In genomic region chr2:181670913-181671311, GRCm38 (mm10) we compare ENCODE assay signal across 7 mouse cellular contexts. TPM values are rescaled to one million over a fixed set of nuclear protein-coding genes. Genes with fewer than 3 reads are reported as not detected.
DNase-seq lines count a peak whose midpoint lies in the region; ATAC-seq lines count a peak whose summit lies in the region.

No protein-coding gene starts in this region.

- H3K4me1 ChIP-seq in neural tube, embryonic 11.5 days (ENCODE audit: control insufficient read depth, insufficient read depth, low read length): peaks cover 14% of the 10 kb centered on the region; the same call in 1 of the 2 replicates
- H3K4me1 ChIP-seq in forebrain, embryonic 15.5 days: peaks cover 25% of the 10 kb centered on the region
- peaks cover 30% of the 10 kb centered on the region for H3K4me1 ChIP-seq in limb, embryonic 15.5 days

- ATAC-seq in neural tube, embryonic 11.5 days (ENCODE audit: insufficient read depth, low FRiP score, low TSS enrichment): no peak
- no peak for ATAC-seq in forebrain, embryonic 15.5 days (replicated peaks)
- no peak for ATAC-seq in limb, embryonic 15.5 days (ENCODE audit: insufficient number of reproducible peaks, low FRiP score, low TSS enrichment, low read depth)

- WGBS in neural tube, embryonic 11.5 days: 1% methylated on average over 41 of the region's 41 CpGs
- WGBS in forebrain, embryonic 15.5 days: 1% methylated on average over 41 of the region's 41 CpGs
- WGBS in limb, embryonic 15.5 days: under 1% methylated on average over 41 of the region's 41 CpGs

- H3K9me3 ChIP-seq in neural tube, embryonic 11.5 days (ENCODE audit: control insufficient read depth, low read length): no peaks in the 10 kb centered on the region
- no peaks in the 10 kb centered on the region for H3K9me3 ChIP-seq in forebrain, embryonic 15.5 days
- H3K9me3 ChIP-seq in limb, embryonic 15.5 days: no peaks in the 10 kb centered on the region

- DNase-seq in neural tube, embryonic 11.5 days (ENCODE audit: low spot score): no peak
- no peak for DNase-seq in neural tube, embryonic 10.5 days (ENCODE audit: extremely low spot score, low spot score)
- DNase-seq in testis, postnatal 10 days (ENCODE audit: low spot score): peak; percentile 53
- DNase-seq in thymus, postnatal 0 days (ENCODE audit: low spot score): no peak
- DNase-seq in urinary bladder, adult 2 months (ENCODE audit: low spot score): no peak

- peak overlapping the region; percentile 45 for H3K4me2 ChIP-seq in neural tube, embryonic 11.5 days (ENCODE audit: low read depth)
- peak overlapping the region; percentile 58 for H3K4me2 ChIP-seq in forebrain, embryonic 15.5 days (replicated peaks)
- H3K4me2 ChIP-seq in limb, embryonic 15.5 days: peak overlapping the region; percentile 81

- no peak overlapping the region for H3K27ac ChIP-seq in neural tube, embryonic 11.5 days (ENCODE audit: low read depth, low read length)
- no peak overlapping the region for H3K27ac ChIP-seq in forebrain, embryonic 15.5 days (replicated peaks)
- no peak overlapping the region for H3K27ac ChIP-seq in limb, embryonic 15.5 days

- no peak overlapping the region; the same call in 1 of the 2 replicates for H3K9ac ChIP-seq in neural tube, embryonic 11.5 days (ENCODE audit: low read length)
- H3K9ac ChIP-seq in forebrain, embryonic 15.5 days (replicated peaks): peak overlapping the region; percentile 27; the same call in 1 of the 2 replicates
- peak overlapping the region; percentile 34 for H3K9ac ChIP-seq in limb, embryonic 15.5 days

- peaks cover 48% of the 10 kb centered on the region for H3K27me3 ChIP-seq in neural tube, embryonic 11.5 days (ENCODE audit: control insufficient read depth, insufficient read depth, low read length)
- peaks cover 64% of the 10 kb centered on the region for H3K27me3 ChIP-seq in forebrain, embryonic 15.5 days
- peaks cover 67% of the 10 kb centered on the region for H3K27me3 ChIP-seq in limb, embryonic 15.5 days

- peak overlapping the region; percentile 36 for H3K4me3 ChIP-seq in neural tube, embryonic 11.5 days (ENCODE audit: low read depth, low read length)
- peak overlapping the region; percentile 43 for H3K4me3 ChIP-seq in forebrain, embryonic 15.5 days
- H3K4me3 ChIP-seq in limb, embryonic 15.5 days: peak overlapping the region; percentile 46

- H3K36me3 ChIP-seq in neural tube, embryonic 11.5 days (ENCODE audit: control insufficient read depth, insufficient read depth, low read length): no peaks in the 10 kb centered on the region
- H3K36me3 ChIP-seq in forebrain, embryonic 15.5 days: no peaks in the 10 kb centered on the region
- no peaks in the 10 kb centered on the region for H3K36me3 ChIP-seq in limb, embryonic 15.5 days

RNA-seq across cellular contexts. Expression of gene Sox18, which starts 0.5 kb away (rescaled TPM):
- polyA plus RNA-seq in neural tube, embryonic 11.5 days (2014; fragmentation: Nextera tagmentation; extraction: Ambion mirVana): 17.6 and 18.1 TPM in 2 replicates
- polyA plus RNA-seq in forebrain, embryonic 15.5 days (2015; fragmentation: Nextera tagmentation; extraction: Ambion mirVana): 12.9 and 14.7 TPM in 2 replicates
- polyA plus RNA-seq in limb, embryonic 15.5 days (2015; fragmentation: Nextera tagmentation; extraction: Ambion mirVana): 38.7 and 43.4 TPM in 2 replicates
- 13.9 and 14.1 TPM in 2 replicates for polyA plus RNA-seq in thymus, postnatal 0 days (2015; fragmentation: Nextera tagmentation; extraction: Ambion mirVana)
- polyA plus RNA-seq in urinary bladder, adult 2 months (2012; rRNA removed): 20.0 and 27.2 TPM in 2 replicates

RNA-seq across cellular contexts. Expression of gene Tcea2, which starts 9.2 kb away (rescaled TPM):
- 20.9 and 26.6 TPM in 2 replicates for polyA plus RNA-seq in neural tube, embryonic 11.5 days (2014; fragmentation: Nextera tagmentation; extraction: Ambion mirVana)
- polyA plus RNA-seq in forebrain, embryonic 15.5 days (2015; fragmentation: Nextera tagmentation; extraction: Ambion mirVana): 44.8 and 51.4 TPM in 2 replicates
- polyA plus RNA-seq in limb, embryonic 15.5 days (2015; fragmentation: Nextera tagmentation; extraction: Ambion mirVana): 19.5 and 21.8 TPM in 2 replicates
- polyA plus RNA-seq in thymus, postnatal 0 days (2015; fragmentation: Nextera tagmentation; extraction: Ambion mirVana): 8.5 and 9.8 TPM in 2 replicates
- polyA plus RNA-seq in urinary bladder, adult 2 months (2012; rRNA removed): 27.8 and 38.0 TPM in 2 replicates

RNA-seq across cellular contexts. Expression of gene Gm29797, which starts 14.1 kb away (rescaled TPM):
- polyA plus RNA-seq in neural tube, embryonic 11.5 days (2014; fragmentation: Nextera tagmentation; extraction: Ambion mirVana): not detected in 2 replicates
- 0.26 TPM in 1 of 2 replicates, not detected in the other for polyA plus RNA-seq in forebrain, embryonic 15.5 days (2015; fragmentation: Nextera tagmentation; extraction: Ambion mirVana)
- not detected in 2 replicates for polyA plus RNA-seq in limb, embryonic 15.5 days (2015; fragmentation: Nextera tagmentation; extraction: Ambion mirVana)
- 0.18 and 0.44 TPM in 2 replicates for polyA plus RNA-seq in thymus, postnatal 0 days (2015; fragmentation: Nextera tagmentation; extraction: Ambion mirVana)
- 0.11 TPM in 1 of 2 replicates, not detected in the other for polyA plus RNA-seq in urinary bladder, adult 2 months (2012; rRNA removed)

RNA-seq across cellular contexts. Expression of gene Rgs19, which starts 22.9 kb away (rescaled TPM):
- polyA plus RNA-seq in neural tube, embryonic 11.5 days (2014; fragmentation: Nextera tagmentation; extraction: Ambion mirVana): 66.6 and 68.9 TPM in 2 replicates
- polyA plus RNA-seq in forebrain, embryonic 15.5 days (2015; fragmentation: Nextera tagmentation; extraction: Ambion mirVana): 49.1 and 49.7 TPM in 2 replicates
- polyA plus RNA-seq in limb, embryonic 15.5 days (2015; fragmentation: Nextera tagmentation; extraction: Ambion mirVana): 72.9 and 84.0 TPM in 2 replicates
- 80.7 and 97.8 TPM in 2 replicates for polyA plus RNA-seq in thymus, postnatal 0 days (2015; fragmentation: Nextera tagmentation; extraction: Ambion mirVana)
- polyA plus RNA-seq in urinary bladder, adult 2 months (2012; rRNA removed): 40.4 and 51.8 TPM in 2 replicates

RNA-seq across cellular contexts. Expression of gene Lkaaear1, which starts 27.3 kb away (rescaled TPM):
- not detected in 2 replicates for polyA plus RNA-seq in neural tube, embryonic 11.5 days (2014; fragmentation: Nextera tagmentation; extraction: Ambion mirVana)
- not detected in 2 replicates for polyA plus RNA-seq in forebrain, embryonic 15.5 days (2015; fragmentation: Nextera tagmentation; extraction: Ambion mirVana)
- polyA plus RNA-seq in limb, embryonic 15.5 days (2015; fragmentation: Nextera tagmentation; extraction: Ambion mirVana): not detected in 2 replicates
- not detected in 2 replicates for polyA plus RNA-seq in thymus, postnatal 0 days (2015; fragmentation: Nextera tagmentation; extraction: Ambion mirVana)
- polyA plus RNA-seq in urinary bladder, adult 2 months (2012; rRNA removed): not detected in 2 replicates
